Mouse (Mus musculus) liver, embryonic 16.5 days (tissue): ENCODE measurements around the gene Hdac10. TPM values are rescaled to one million over a fixed set of nuclear protein-coding genes. Genes with fewer than 3 reads are reported as not detected.

Experiments used
- ATAC-seq: fragments of 200-750 bp; cut with Nextera tagmentation; 2 replicates; pipeline ENCODE4 v1.8.0; 2017; ENCODE audit warnings: low read depth, mild to moderate bottlenecking, moderate number of reproducible peaks, moderate library complexity
- H3K27ac ChIP-seq: fragments of 300-500 bp; sonication (generic); 2 replicates; pipeline ENCODE4 v1.5.1; 2014; ENCODE audit warnings: mild to moderate bottlenecking, low read length
- H3K27me3 ChIP-seq: fragments of 300-500 bp; sonication (generic); 2 replicates; pipeline ENCODE4 v1.6.1; 2014; ENCODE audit warnings: low read depth, low read length, mixed read lengths; ENCODE audit not compliant: control insufficient read depth, insufficient read depth
- H3K36me3 ChIP-seq: fragments of 300-500 bp; sonication (generic); 2 replicates; pipeline ENCODE4 v1.6.1; 2014; ENCODE audit warnings: mild to moderate bottlenecking; ENCODE audit not compliant: control insufficient read depth, insufficient read depth
- H3K4me1 ChIP-seq: fragments of 300-500 bp; sonication (generic); 2 replicates; pipeline ENCODE4 v1.6.1; 2014; ENCODE audit warnings: low read depth, low read length, mixed read lengths; ENCODE audit not compliant: control insufficient read depth
- H3K4me2 ChIP-seq: fragments of 300-500 bp; sonication (generic); 2 replicates; pipeline ENCODE4 v1.6.1; 2014; ENCODE audit warnings: low read depth, low read length, mixed read lengths
- H3K4me3 ChIP-seq: fragments of 300-500 bp; sonication (generic); 2 replicates; pipeline ENCODE4 v1.5.1; 2014; ENCODE audit warnings: low read depth, mild to moderate bottlenecking, low read length
- H3K9ac ChIP-seq: fragments of 300-500 bp; sonication (generic); 2 replicates; pipeline ENCODE4 v1.6.1; 2014; ENCODE audit warnings: low read depth, low read length
- H3K9me3 ChIP-seq: fragments of 300-500 bp; sonication (generic); replicated peaks from 2 replicates; pipeline ENCODE4 v1.6.1; 2016; ENCODE audit warnings: low read length; ENCODE audit not compliant: control insufficient read depth
- WGBS: fragments of 180-500 bp; shearing (Covaris S2); extraction: QIAGEN DNeasy Blood & Tissue Kit; methylation state at CpG from one replicate; pipeline ENCODE4 v1.1.7; 2014; ENCODE audit not compliant: insufficient replicate concordance; 5-methylcytosine and 5-hydroxymethylcytosine counted together
- polyA plus RNA-seq: library from polyadenylated mRNA; unstranded; fragments of >200 nt; fragmentation: Nextera tagmentation; extraction: Ambion mirVana; gene quantifications from 2 replicates; pipeline ENCODE4 v1.2.1, GENCODE M21; 2015

Gene Hdac10
- polyA plus RNA-seq, 1 experiment from 2014 or later: 9.7 TPM

DNA sequence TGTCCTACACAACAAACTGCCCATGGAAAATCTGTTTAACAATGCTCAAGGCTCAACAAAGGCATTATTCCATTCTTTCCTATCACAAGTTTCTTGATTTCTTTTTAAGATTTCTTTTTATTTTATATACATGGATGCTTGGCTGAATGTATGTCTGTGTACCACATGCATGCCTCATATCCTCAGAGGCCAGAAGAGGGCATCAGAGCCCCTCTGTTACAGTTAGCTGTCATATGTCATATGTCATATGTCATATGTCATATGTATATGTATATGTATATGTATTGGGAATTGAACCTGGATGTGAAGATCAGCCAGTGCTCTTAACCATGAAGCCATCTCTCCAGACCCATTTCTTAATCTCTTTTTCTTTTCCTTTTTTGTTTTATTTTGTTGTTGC is 10.5 kb downstream of the Hdac10 start:
- Histone ChIP-seq H3K27me3 (no peaks in the 10 kb centered on the region), H3K9ac (no peak overlapping the region), H3K27ac (no peak overlapping the region), H3K4me1 (peaks cover 24% of the 10 kb centered on the region), H3K4me2 (no peak overlapping the region), H3K9me3 (no peaks in the 10 kb centered on the region), H3K36me3 (peaks cover 16% of the 10 kb centered on the region), H3K4me3 (no peak overlapping the region)
- no peak for ATAC-seq

- Histone ChIP-seq H3K4me3 (no peak overlapping the region), H3K27ac (no peak overlapping the region), H3K9me3 (no peaks in the 10 kb centered on the region), H3K27me3 (no peaks in the 10 kb centered on the region), H3K4me1 (no peaks in the 10 kb centered on the region), H3K9ac (no peak overlapping the region), H3K36me3 (peaks cover 40% of the 10 kb centered on the region), H3K4me2 (no peak overlapping the region)
- 77% methylated on average over 9 of the region's 9 CpGs for WGBS
- no peak for ATAC-seq
These were observed 18.4 kb downstream of the Hdac10 start for GRCm38 (mm10) chr15:89110147-89110546.

- Histone ChIP-seq H3K27ac (no peak overlapping the region), H3K4me3 (no peak overlapping the region), H3K9me3 (no peaks in the 10 kb centered on the region), H3K36me3 (peaks cover 52% of the 10 kb centered on the region), H3K27me3 (no peaks in the 10 kb centered on the region), H3K4me2 (no peak overlapping the region), H3K4me1 (no peaks in the 10 kb centered on the region), H3K9ac (no peak overlapping the region)
- 69% methylated on average over 1 of the region's 1 CpGs for WGBS
- ATAC-seq: no peak
These were observed 21.5 kb downstream of the Hdac10 start for GRCm38 (mm10) chr15:89106976-89107375.

GRCm38 (mm10) chr15:89106073-89106472 is 22.4 kb downstream of the Hdac10 start:
- Histone ChIP-seq H3K36me3 (peaks cover 56% of the 10 kb centered on the region), H3K4me3 (no peak overlapping the region), H3K4me1 (no peaks in the 10 kb centered on the region), H3K9me3 (no peaks in the 10 kb centered on the region), H3K27me3 (no peaks in the 10 kb centered on the region), H3K27ac (no peak overlapping the region), H3K4me2 (no peak overlapping the region), H3K9ac (no peak overlapping the region)
- no peak for ATAC-seq
- WGBS: 86% methylated on average over 13 of the region's 13 CpGs

GRCm38 (mm10) chr15:89104425-89104824 is 24.1 kb downstream of the Hdac10 start:
- 87% methylated on average over 8 of the region's 8 CpGs for WGBS
- Histone ChIP-seq H3K4me2 (no peak overlapping the region), H3K9ac (no peak overlapping the region), H3K4me3 (no peak overlapping the region), H3K27me3 (no peaks in the 10 kb centered on the region), H3K4me1 (no peaks in the 10 kb centered on the region), H3K36me3 (peaks cover 62% of the 10 kb centered on the region), H3K27ac (no peak overlapping the region), H3K9me3 (no peaks in the 10 kb centered on the region)
- ATAC-seq: no peak

DNA sequence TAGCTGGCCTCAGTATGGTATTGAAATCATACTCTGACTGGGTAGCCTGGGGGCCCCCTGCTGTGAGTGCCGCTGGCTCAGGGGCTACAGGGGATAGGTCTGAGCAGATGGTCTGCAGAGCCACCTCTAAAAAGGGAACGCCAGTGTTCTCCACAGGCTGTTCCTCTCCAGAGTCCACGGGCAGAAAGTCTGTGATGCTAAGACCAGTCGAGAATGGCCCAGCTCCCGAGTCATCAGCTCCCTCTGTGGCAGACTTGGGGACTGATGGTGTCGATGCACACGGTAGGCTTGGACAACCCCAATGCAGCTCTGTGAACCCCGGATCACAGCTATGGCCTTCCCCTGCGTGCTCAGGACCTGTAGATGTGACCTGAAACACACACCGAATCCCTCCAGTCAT is 24.6 kb downstream of the Hdac10 start:
- no peak overlapping the region for H3K4me3 ChIP-seq
- H3K27ac ChIP-seq: no peak overlapping the region
- ATAC-seq: no peak
- no peaks in the 10 kb centered on the region for H3K9me3 ChIP-seq
- no peak overlapping the region for H3K9ac ChIP-seq
- no peaks in the 10 kb centered on the region for H3K27me3 ChIP-seq
- WGBS: 74% methylated on average over 10 of the region's 10 CpGs
- peaks cover 64% of the 10 kb centered on the region for H3K36me3 ChIP-seq
- H3K4me1 ChIP-seq: no peaks in the 10 kb centered on the region
- no peak overlapping the region for H3K4me2 ChIP-seq

DNA sequence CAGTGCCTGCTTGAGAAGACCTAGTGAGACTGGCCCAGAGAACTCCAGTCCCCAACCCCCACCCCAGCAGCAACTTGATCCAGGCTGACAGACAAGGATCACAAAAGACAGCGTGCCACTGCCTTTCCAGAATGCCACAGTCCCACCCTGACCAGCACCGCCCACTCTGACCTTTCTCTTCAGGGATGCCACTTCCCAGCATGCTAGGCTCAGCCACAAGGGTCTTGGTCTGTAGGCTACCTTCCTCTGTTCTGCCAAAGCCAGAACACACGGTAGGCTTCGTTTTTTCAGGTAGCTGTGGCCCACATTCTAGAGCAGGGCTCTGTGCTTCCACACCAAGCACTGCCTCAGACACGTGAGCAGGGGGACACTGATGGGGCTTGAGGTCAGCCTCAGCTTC is 25.9 kb downstream of the Hdac10 start:
- Histone ChIP-seq H3K4me1 (no peaks in the 10 kb centered on the region), H3K9ac (no peak overlapping the region), H3K36me3 (peaks cover 66% of the 10 kb centered on the region), H3K27ac (no peak overlapping the region), H3K4me2 (no peak overlapping the region), H3K9me3 (no peaks in the 10 kb centered on the region), H3K27me3 (no peaks in the 10 kb centered on the region), H3K4me3 (no peak overlapping the region)
- 78% methylated on average over 5 of the region's 5 CpGs for WGBS
- no peak for ATAC-seq

GRCm38 (mm10) chr15:89100823-89101222 is 27.7 kb downstream of the Hdac10 start:
- Histone ChIP-seq H3K4me3 (no peak overlapping the region), H3K9ac (no peak overlapping the region), H3K27me3 (no peaks in the 10 kb centered on the region), H3K27ac (no peak overlapping the region), H3K4me1 (no peaks in the 10 kb centered on the region), H3K9me3 (no peaks in the 10 kb centered on the region), H3K36me3 (peaks cover 69% of the 10 kb centered on the region), H3K4me2 (no peak overlapping the region)
- no peak for ATAC-seq
- 87% methylated on average over 12 of the region's 12 CpGs for WGBS

GRCm38 (mm10) chr15:89098616-89099015 is 29.9 kb downstream of the Hdac10 start:
- H3K4me2 ChIP-seq: no peak overlapping the region
- H3K27me3 ChIP-seq: no peaks in the 10 kb centered on the region
- H3K4me1 ChIP-seq: no peaks in the 10 kb centered on the region
- no peak overlapping the region for H3K9ac ChIP-seq
- peaks cover 56% of the 10 kb centered on the region for H3K36me3 ChIP-seq
- H3K27ac ChIP-seq: no peak overlapping the region
- whole genome bisulfite sequencing: 84% methylated on average over 7 of the region's 7 CpGs
- ATAC-seq: no peak
- no peaks in the 10 kb centered on the region for H3K9me3 ChIP-seq
- H3K4me3 ChIP-seq: no peak overlapping the region

- Histone ChIP-seq H3K4me1 (no peaks in the 10 kb centered on the region), H3K9ac (no peak overlapping the region), H3K27me3 (no peaks in the 10 kb centered on the region), H3K27ac (no peak overlapping the region), H3K36me3 (peaks cover 57% of the 10 kb centered on the region), H3K9me3 (no peaks in the 10 kb centered on the region), H3K4me2 (no peak overlapping the region), H3K4me3 (no peak overlapping the region)
- 80% methylated on average over 5 of the region's 5 CpGs for WGBS
- ATAC-seq: no peak
These were observed 31.1 kb downstream of the Hdac10 start for GRCm38 (mm10) chr15:89097450-89097849.
